Mouse (Mus musculus): ENCODE results near the gene Snrpg.

DNA sequence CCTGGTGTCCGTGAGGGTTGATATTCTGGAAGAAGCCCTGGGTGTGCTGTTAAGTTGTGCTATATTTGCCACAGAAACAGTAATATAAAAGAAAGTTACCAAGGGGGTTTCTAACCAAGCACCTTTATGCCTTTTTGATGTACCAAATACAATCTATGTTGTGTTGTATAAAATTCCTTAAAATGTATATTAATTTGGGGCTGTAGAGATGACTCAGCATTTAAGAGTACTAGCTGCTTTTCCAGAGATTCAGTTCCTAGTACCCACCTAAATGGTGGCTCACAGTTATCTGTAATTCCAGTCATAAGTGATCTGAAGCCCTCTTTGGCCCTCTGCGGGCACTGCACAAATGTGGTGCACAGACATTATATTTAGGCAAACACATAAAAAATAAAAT, 4.3 kb upstream of the Snrpg start:
- TF ChIP-seq EP300 (IDR thresholded peaks at IDR 0.05; ENCODE audit: low read depth) (no peak), CTCF (IDR thresholded peaks at IDR 0.05; ENCODE audit: low read depth) (no peak)
